Mouse (Mus musculus): Measurements from ENCODE around the gene Ubap2l.

Ubap2l gene

GRCm38 (mm10) chr3:90067851-90068250 lies 15.4 kb upstream of the Ubap2l start:
- no peak for DNase-seq (ENCODE audit: low read depth, low spot score)

GRCm38 (mm10) chr3:90065553-90065952 lies 13.1 kb upstream of the Ubap2l start:
- no peak for DNase-seq (ENCODE audit: low read depth, low spot score)

GRCm38 (mm10) chr3:90064383-90064782 lies 12.0 kb upstream of the Ubap2l start:
- no peak for DNase-seq (ENCODE audit: low read depth, low spot score)

GRCm38 (mm10) chr3:90062539-90062938 lies 10.1 kb upstream of the Ubap2l start:
- no peak for DNase-seq (ENCODE audit: low read depth, low spot score)

GRCm38 (mm10) chr3:90061549-90061948 lies 9.1 kb upstream of the Ubap2l start:
- DNase-seq (ENCODE audit: low read depth, low spot score), result no peak

- no peak for DNase-seq (ENCODE audit: low read depth, low spot score)
Observed at GRCm38 (mm10) chr3:90051441-90052350, 732 bp downstream of the Ubap2l start, which contains the start of gene 4933434E20Rik. Gene 4933434E20Rik (plus strand): TSS chr3:90051636.

GRCm38 (mm10) chr3:90049691-90050090 lies 2.7 kb downstream of the Ubap2l start:
- DNase-seq (ENCODE audit: low read depth, low spot score), result no peak

- DNase-seq (ENCODE audit: low read depth, low spot score), result no peak
Observed at GRCm38 (mm10) chr3:90036263-90036662, 16.2 kb downstream of the Ubap2l start.

- no peak for DNase-seq (ENCODE audit: low read depth, low spot score)
Observed at GRCm38 (mm10) chr3:90034653-90035052, 17.8 kb downstream of the Ubap2l start.

GRCm38 (mm10) chr3:90016626-90017025 lies 35.8 kb downstream of the Ubap2l start:
- DNase-seq (ENCODE audit: low read depth, low spot score), result no peak

- DNase-seq (ENCODE audit: low read depth, low spot score), result no peak
Observed at GRCm38 (mm10) chr3:90010291-90010690, 42.1 kb downstream of the Ubap2l start.

- DNase-seq (ENCODE audit: low read depth, low spot score), result no peak
Observed at GRCm38 (mm10) chr3:90004091-90004796, 48.2 kb downstream of the Ubap2l start.

GRCm38 (mm10) chr3:89999830-90000229 lies 52.6 kb downstream of the Ubap2l start:
- DNase-seq (ENCODE audit: low read depth, low spot score), result no peak

GRCm38 (mm10) chr3:89999090-89999489 lies 53.3 kb downstream of the Ubap2l start:
- DNase-seq (ENCODE audit: low read depth, low spot score), result no peak

GRCm38 (mm10) chr3:89998612-89999054 lies 53.8 kb downstream of the Ubap2l start, which contains the start of gene Hax1:
Gene Hax1 (minus strand): TSS chr3:89998780.
- DNase-seq (ENCODE audit: low read depth, low spot score), result peak; percentile 89

- DNase-seq (ENCODE audit: low read depth, low spot score), result no peak
Observed at GRCm38 (mm10) chr3:89997791-89998495, 54.5 kb downstream of the Ubap2l start.

GRCm38 (mm10) chr3:89994807-89995515 lies 57.5 kb downstream of the Ubap2l start:
- no peak for DNase-seq (ENCODE audit: low read depth, low spot score)

- DNase-seq (ENCODE audit: low read depth, low spot score), result no peak
Observed at GRCm38 (mm10) chr3:89987822-89988221, 64.6 kb downstream of the Ubap2l start.

- no peak for DNase-seq (ENCODE audit: low read depth, low spot score)
Observed at GRCm38 (mm10) chr3:89987211-89987610, 65.2 kb downstream of the Ubap2l start.

GRCm38 (mm10) chr3:89982426-89982825 lies 70.0 kb downstream of the Ubap2l start:
- no peak for DNase-seq (ENCODE audit: low read depth, low spot score)

GRCm38 (mm10) chr3:89976859-89977258 lies 75.6 kb downstream of the Ubap2l start:
- DNase-seq (ENCODE audit: low read depth, low spot score), result no peak
